Mouse (Mus musculus): ENCODE results near the gene Pold1. TPM values are rescaled to one million over a fixed set of nuclear protein-coding genes. Genes with fewer than 3 reads are reported as not detected.

Gene Pold1
- polyA plus RNA-seq, 1 experiment from 2014 or later: 72.0 TPM

DNA sequence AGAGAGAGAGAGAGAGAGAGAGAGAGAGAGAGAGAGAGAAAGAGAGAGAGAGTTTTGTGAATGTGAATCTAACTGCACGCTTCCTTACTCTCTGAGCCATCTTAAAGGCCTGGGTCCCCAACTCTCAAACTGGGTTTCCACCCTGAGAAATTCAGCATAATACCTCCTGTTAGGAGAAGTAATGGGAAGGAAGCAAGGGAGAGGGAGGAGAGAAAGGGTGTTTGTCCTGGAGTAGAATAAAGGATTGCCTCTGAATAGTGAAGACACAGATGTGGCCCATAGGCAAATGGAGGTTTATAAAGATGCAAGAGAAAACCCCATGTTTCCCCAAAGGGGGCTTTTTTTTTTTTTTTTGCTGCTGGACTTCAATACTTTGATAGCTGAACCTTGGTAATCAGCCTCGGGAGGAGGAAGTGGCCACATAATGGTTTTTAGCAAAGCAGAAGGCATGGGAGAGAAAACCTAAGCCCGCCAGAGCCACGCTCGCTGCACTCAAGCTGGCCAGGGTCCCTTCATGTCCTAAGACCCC is 24.4 kb upstream of the Pold1 start:
- WGBS: 74% methylated on average over 5 of the region's 5 CpGs
- Histone ChIP-seq H3K9ac (no peak overlapping the region), H3K4me3 (replicated peaks) (no peak overlapping the region), H3K36me3 (no peaks in the 10 kb centered on the region), H3K27ac (no peak overlapping the region), H3K4me1 (replicated peaks) (no peaks in the 10 kb centered on the region), H3K9me3 (no peaks in the 10 kb centered on the region), H3K4me2 (replicated peaks) (no peak overlapping the region), H3K27me3 (replicated peaks) (peaks cover 4% of the 10 kb centered on the region; the same call in 1 of the 2 replicates)
- no peak for ATAC-seq

DNA sequence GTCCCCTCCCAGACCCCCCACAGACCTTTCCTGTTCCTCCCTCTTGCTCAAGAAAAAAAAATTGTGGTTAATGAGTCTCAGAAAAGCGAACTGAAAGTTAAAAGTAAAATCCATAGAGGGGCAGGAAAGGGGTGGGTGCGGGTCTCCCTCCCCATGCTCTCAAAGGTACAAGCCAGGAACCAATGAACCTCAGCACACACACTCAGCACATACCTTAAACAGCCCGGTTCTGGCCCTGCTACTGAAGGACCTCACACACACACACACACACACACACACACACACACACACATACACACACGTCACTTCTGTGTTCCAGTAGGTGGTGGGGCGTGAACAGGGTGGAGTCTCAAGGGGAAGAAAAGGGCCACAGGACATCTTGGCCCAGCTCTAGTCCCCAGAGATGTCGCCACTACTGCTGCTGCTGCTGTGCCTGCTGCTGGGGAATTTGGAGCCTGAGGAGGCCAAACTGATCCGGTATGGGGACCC is 23.6 kb upstream of the Pold1 start, which contains the start of gene Napsa:
Napsa (plus strand) TSS at position 168 of the 489 bp plus-strand sequence.
- 38% methylated on average over 7 of the region's 7 CpGs for WGBS
- no peaks in the 10 kb centered on the region for H3K9me3 ChIP-seq
- no peak within 1 kb of the TSS for H3K4me3 ChIP-seq (replicated peaks)
- no peaks in the 10 kb centered on the region for H3K4me1 ChIP-seq (replicated peaks)
- ATAC-seq: no peak
- H3K9ac ChIP-seq: no peak within 1 kb of the TSS
- no peak within 1 kb of the TSS for H3K27ac ChIP-seq
- H3K27me3 ChIP-seq (replicated peaks): peaks cover 4% of the 10 kb centered on the region; the same call in 1 of the 2 replicates
- no peaks in the 10 kb centered on the region for H3K36me3 ChIP-seq
- H3K4me2 ChIP-seq (replicated peaks): no peak within 1 kb of the TSS

DNA sequence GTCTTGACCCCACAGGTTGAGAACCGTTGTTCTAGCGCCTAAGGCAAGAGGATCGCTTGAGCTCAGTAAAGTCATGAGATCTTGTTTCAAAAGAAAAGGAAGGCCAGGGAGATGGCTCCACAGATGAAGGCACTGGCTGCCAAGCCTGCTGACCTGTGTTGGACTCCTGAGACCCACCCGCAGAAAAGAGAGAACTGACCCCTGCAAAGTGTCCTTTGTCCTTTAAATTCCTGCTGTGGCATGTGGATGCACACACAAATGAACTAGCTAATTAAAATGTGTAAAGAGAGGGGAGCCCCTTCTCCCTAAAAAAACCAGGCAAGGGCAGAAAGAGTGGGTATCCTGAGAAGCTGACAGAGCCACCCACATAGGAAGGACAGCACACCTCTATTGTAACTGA is 23.2 kb upstream of the Pold1 start:
- Histone ChIP-seq H3K4me2 (replicated peaks) (no peak overlapping the region), H3K4me1 (replicated peaks) (no peaks in the 10 kb centered on the region), H3K27ac (no peak overlapping the region), H3K9ac (no peak overlapping the region), H3K27me3 (replicated peaks) (peaks cover 4% of the 10 kb centered on the region; the same call in 1 of the 2 replicates), H3K9me3 (no peaks in the 10 kb centered on the region), H3K36me3 (no peaks in the 10 kb centered on the region), H3K4me3 (replicated peaks) (no peak overlapping the region)
- WGBS: 76% methylated on average over 4 of the region's 4 CpGs
- ATAC-seq: no peak

DNA sequence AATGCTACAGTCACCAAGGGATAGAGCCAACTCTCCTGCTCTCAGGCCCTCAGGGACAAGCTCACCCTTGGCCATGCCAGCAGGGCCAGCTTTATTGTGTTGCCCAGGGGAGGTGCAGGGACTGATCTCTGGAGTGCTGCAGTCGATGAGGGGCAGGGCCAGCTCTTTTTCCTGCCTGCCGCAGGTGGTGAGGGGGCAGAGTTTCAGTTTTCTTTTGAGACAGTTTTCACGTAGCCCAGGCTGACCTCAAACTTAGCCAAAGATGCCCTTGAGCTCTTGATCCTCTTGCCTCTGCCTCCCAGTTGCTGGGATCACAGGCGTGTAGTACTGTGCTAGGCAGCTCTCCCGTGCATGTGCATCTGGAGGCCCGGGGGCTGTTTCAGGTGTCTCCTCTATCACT is 22.3 kb upstream of the Pold1 start:
- Histone ChIP-seq H3K4me1 (replicated peaks) (no peaks in the 10 kb centered on the region), H3K36me3 (no peaks in the 10 kb centered on the region), H3K4me3 (replicated peaks) (no peak overlapping the region), H3K9ac (no peak overlapping the region), H3K4me2 (replicated peaks) (no peak overlapping the region), H3K27ac (no peak overlapping the region), H3K27me3 (replicated peaks) (peaks cover 4% of the 10 kb centered on the region; the same call in 1 of the 2 replicates), H3K9me3 (no peaks in the 10 kb centered on the region)
- no peak for ATAC-seq
- 79% methylated on average over 6 of the region's 6 CpGs for WGBS

DNA sequence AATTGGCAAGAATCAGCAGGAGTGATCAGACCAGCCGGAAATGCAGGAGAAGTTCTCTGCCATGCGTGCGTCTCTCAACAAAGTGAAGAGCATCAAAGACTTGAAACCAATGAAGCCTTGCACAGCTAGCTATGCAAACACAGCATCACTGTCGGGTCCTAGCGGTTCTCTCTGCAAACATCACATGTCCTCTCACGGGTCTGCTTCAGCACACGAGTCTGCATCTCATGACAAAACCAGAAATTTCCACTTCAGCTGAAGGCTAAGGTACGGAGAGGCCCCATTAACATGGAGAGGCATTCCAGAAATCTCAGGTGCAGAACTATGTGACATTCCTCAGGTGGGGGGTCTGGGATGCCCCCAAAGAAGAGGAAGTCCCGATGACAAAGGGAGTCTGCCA is 20.2 kb upstream of the Pold1 start:
- H3K27ac ChIP-seq: no peak overlapping the region
- 62% methylated on average over 9 of the region's 9 CpGs for WGBS
- H3K4me3 ChIP-seq (replicated peaks): no peak overlapping the region
- H3K36me3 ChIP-seq: no peaks in the 10 kb centered on the region
- no peaks in the 10 kb centered on the region for H3K4me1 ChIP-seq (replicated peaks)
- H3K4me2 ChIP-seq (replicated peaks): no peak overlapping the region
- no peak overlapping the region for H3K9ac ChIP-seq
- peaks cover 4% of the 10 kb centered on the region; the same call in 1 of the 2 replicates for H3K27me3 ChIP-seq (replicated peaks)
- H3K9me3 ChIP-seq: no peaks in the 10 kb centered on the region
- ATAC-seq: no peak

DNA sequence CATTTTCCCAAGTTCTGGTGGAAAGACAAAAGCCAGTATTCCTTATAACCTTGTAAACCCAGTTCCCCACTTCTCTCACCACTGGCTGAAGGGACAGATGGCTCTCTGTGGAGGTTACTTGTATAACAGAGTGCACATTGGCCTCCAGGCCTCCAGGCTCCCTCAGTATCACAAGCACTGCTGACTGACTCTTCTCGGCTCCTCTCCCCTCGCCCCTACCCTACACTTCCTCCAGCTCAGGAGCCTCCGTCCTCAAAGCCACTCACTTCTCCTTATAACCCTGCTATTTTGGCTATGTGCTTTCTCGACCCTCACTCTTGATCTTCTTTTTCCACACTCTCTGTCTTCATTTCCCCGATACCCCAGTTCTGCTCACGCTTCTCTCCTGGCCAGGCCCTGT is 16.8 kb upstream of the Pold1 start:
- no peak overlapping the region for H3K4me2 ChIP-seq (replicated peaks)
- H3K36me3 ChIP-seq: no peaks in the 10 kb centered on the region
- H3K9me3 ChIP-seq: no peaks in the 10 kb centered on the region
- no peak overlapping the region for H3K9ac ChIP-seq
- peaks cover 7% of the 10 kb centered on the region; the same call in 1 of the 2 replicates for H3K27me3 ChIP-seq (replicated peaks)
- ATAC-seq: no peak
- no peaks in the 10 kb centered on the region for H3K4me1 ChIP-seq (replicated peaks)
- H3K27ac ChIP-seq: no peak overlapping the region
- no peak overlapping the region for H3K4me3 ChIP-seq (replicated peaks)
- WGBS: 67% methylated on average over 6 of the region's 6 CpGs

DNA sequence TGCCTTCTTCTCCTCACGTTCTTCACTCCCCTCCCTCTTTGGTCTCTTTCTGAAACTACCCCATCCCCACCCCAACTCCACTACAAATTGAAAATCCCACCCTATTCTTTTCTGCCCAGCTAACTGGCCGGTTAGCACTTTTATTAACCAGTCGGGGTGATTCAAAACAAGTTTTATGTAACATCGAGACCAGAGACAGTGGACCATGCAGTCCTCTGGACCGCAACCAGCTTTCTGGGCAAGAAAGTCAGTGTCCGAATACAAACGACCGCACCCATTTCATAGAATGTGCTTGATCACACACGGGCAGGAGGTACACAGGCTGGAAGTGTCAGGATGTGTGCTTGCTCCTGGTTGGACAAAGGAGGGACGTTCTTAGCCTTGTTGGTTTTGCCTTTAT is 15.8 kb upstream of the Pold1 start:
- Histone ChIP-seq H3K27ac (no peak overlapping the region), H3K4me1 (replicated peaks) (no peaks in the 10 kb centered on the region), H3K4me3 (replicated peaks) (no peak overlapping the region), H3K36me3 (no peaks in the 10 kb centered on the region), H3K27me3 (replicated peaks) (peaks cover 7% of the 10 kb centered on the region; the same call in 1 of the 2 replicates), H3K9me3 (no peaks in the 10 kb centered on the region), H3K9ac (no peak overlapping the region), H3K4me2 (replicated peaks) (no peak overlapping the region)
- no peak for ATAC-seq
- 84% methylated on average over 10 of the region's 10 CpGs for WGBS

DNA sequence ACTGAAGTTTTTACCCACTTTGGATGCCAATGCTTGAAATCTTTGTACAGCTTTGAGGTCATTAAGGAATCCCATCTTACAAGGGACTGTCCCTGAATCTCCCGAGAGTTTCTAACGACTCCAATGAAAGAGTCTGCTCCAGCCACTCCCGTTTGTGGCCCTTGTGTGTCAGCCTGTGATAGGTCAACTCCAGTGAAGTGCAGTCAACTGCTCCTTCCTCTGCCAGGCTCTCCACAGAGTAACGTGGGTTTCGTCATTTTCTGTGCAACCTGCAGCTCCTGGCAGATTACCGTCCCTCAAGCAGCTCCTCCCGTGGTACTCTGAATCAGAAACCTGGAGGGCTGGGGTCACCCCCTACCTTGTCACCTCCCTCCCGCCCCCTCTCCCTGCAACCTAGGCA is 14.6 kb upstream of the Pold1 start:
- Histone ChIP-seq H3K36me3 (no peaks in the 10 kb centered on the region), H3K4me1 (replicated peaks) (no peaks in the 10 kb centered on the region), H3K27ac (no peak overlapping the region), H3K4me3 (replicated peaks) (no peak overlapping the region), H3K9me3 (no peaks in the 10 kb centered on the region), H3K4me2 (replicated peaks) (no peak overlapping the region), H3K27me3 (replicated peaks) (0 out of 2 replicates have a peak, but pooled peaks cover 3% of the 10 kb centered on the region), H3K9ac (no peak overlapping the region)
- WGBS: 42% methylated on average over 8 of the region's 8 CpGs
- no peak for ATAC-seq

DNA sequence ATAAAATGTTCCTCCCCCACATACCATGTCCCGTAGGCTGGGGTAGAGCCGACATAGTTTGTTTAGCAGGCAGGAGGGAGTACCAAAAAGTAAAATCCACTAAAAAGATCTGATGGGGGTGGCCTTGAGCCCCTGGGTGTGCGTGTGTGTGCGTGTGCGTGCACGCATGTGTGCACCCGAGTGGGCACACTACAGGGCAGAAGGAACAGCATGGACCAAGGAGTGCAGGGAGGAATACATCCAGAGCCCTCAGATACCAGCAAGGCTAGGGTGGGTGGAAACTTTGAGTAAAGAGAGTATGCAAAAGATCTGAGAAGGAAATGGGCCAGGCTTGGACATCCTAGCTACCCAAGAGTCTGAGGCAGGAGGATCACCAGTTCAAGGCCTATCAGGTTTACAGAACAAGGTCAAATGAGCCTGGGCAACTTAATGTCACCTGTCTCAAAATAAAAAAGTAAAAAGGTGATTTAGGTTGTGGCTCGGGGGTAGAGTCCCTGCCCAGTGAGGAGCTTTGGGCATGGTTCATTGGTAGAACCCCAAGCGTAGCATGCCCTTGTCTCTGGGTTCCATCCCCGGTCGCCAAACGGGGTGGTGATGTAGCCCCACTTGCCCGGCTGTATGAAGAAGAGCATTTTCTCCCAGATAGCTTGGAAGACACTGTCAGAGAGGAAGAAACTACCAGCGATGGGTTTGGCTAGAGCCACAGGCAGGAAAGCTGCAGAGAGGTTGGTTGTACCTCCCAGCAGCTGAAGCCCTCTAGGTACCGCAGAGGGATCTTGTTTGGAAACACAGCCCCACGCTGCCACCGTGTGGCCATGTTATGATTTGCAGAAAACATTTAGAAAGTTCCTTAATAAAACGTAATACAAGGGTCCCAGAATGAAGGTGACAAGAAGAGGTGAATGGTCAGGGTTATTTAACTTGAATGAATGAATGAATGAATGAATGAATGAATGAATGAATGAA is 12.1 kb upstream of the Pold1 start:
- no peaks in the 10 kb centered on the region for H3K36me3 ChIP-seq
- H3K9ac ChIP-seq: no peak overlapping the region
- 54% methylated on average over 18 of the region's 18 CpGs for WGBS
- 0 out of 2 replicates have a peak, but pooled peaks cover 3% of the 10 kb centered on the region for H3K27me3 ChIP-seq (replicated peaks)
- ATAC-seq: 0 out of 2 replicates have a peak, but pooled peaks have one; percentile 22
- no peak overlapping the region for H3K4me3 ChIP-seq (replicated peaks)
- H3K9me3 ChIP-seq: no peaks in the 10 kb centered on the region
- H3K4me2 ChIP-seq (replicated peaks): no peak overlapping the region
- H3K4me1 ChIP-seq (replicated peaks): no peaks in the 10 kb centered on the region
- H3K27ac ChIP-seq: no peak overlapping the region

DNA sequence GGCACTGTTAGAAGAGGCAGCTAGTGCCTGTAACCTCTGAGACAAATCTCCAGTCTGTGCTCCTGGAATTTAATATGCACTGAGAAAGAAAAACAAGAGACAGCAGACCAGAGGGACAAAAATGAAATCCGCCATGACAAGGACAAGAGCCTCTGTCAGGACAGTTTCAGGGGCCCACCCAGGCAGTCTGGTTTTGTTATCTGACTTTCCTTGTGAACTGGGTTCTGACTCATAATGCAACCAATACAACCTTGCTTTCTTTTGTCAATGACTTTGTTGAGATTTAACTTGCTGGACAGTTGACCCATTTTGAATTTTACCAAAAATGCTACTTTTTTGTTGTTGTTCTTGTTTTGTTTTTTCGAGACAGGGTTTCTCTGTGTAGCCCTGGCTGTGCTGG is 9.0 kb upstream of the Pold1 start:
- no peak for ATAC-seq

DNA sequence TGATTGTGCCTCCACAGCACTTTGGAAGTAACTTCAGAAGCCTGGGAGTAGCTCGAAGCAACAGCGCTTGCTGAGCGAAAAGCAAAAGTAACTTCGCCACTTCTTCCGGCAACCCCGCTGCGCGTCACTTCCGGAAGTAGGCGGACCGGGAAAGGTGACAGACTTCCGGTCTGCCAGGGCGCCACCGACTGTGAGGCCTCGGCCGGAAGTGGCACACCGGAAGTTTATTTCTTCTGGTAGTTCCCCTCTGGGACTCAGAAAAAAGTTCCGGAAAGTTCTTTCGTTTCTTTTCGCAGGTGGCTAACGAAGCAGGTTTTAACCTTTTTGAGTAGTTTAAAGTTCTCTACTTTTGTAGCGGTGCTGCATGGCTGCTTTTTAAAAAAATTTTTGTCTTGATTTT is 5.2 kb upstream of the Pold1 start, which contains the start of gene Nr1h2:
Nr1h2 (minus strand) TSS at position 126 of the 400 bp plus-strand sequence.
- H3K4me1 ChIP-seq (replicated peaks): peaks cover 9% of the 10 kb centered on the region
- H3K27me3 ChIP-seq (replicated peaks): no peaks in the 10 kb centered on the region
- ATAC-seq: peak; percentile 88
- H3K4me3 ChIP-seq (replicated peaks): peak within 1 kb of the TSS; percentile 99
- H3K36me3 ChIP-seq: peaks cover 23% of the 10 kb centered on the region
- no peaks in the 10 kb centered on the region for H3K9me3 ChIP-seq
- peak within 1 kb of the TSS; percentile 99 for H3K27ac ChIP-seq
- H3K4me2 ChIP-seq (replicated peaks): peak within 1 kb of the TSS; percentile 60
- under 1% methylated on average over 22 of the region's 22 CpGs for WGBS
- peak within 1 kb of the TSS; percentile 80 for H3K9ac ChIP-seq

More for the DNA sequence above, 9.0 kb upstream of the Pold1 start:
- Histone ChIP-seq H3K27ac (no peak overlapping the region), H3K27me3 (replicated peaks) (0 out of 2 replicates have a peak, but pooled peaks cover 3% of the 10 kb centered on the region), H3K9ac (no peak overlapping the region), H3K4me3 (replicated peaks) (no peak overlapping the region), H3K4me1 (replicated peaks) (peaks cover 6% of the 10 kb centered on the region), H3K4me2 (replicated peaks) (no peak overlapping the region), H3K9me3 (no peaks in the 10 kb centered on the region), H3K36me3 (no peaks in the 10 kb centered on the region)
- WGBS: 69% methylated on average over 2 of the region's 2 CpGs

DNA sequence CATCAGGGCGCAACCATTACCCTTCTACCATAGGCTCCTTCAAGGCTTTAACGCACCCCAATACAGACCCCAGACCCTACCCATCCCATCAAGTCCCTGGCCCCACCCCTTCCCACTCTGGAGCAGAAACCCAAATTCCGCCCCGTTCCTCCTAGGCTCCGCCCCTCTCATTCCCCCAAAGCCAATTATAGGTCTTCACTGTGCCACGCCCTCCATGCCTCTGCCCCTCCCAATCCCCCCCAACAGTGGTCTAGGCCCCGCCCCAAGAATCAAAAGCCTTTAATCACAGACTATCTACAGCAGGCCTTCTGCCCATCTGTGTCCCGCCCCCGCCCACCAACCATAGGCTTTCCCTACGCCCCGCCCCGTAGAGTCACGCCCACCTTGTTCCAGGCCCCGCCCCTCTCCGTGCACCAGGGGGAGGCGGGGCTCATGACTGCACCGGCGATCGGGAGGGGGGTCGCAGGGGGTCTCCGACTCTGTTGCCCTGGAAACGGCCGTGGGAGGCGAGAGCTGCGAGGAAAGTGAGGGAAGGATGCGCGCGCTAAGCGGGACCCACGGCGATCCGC is 4.6 kb upstream of the Pold1 start:
- peak overlapping the region; percentile 99 for H3K4me3 ChIP-seq (replicated peaks)
- H3K27me3 ChIP-seq (replicated peaks): no peaks in the 10 kb centered on the region
- peak; percentile 81 for ATAC-seq
- H3K36me3 ChIP-seq: peaks cover 23% of the 10 kb centered on the region
- WGBS: under 1% methylated on average over 32 of the region's 32 CpGs
- peak overlapping the region; percentile 80 for H3K9ac ChIP-seq
- H3K4me1 ChIP-seq (replicated peaks): peaks cover 9% of the 10 kb centered on the region
- H3K27ac ChIP-seq: peak overlapping the region; percentile 99
- no peaks in the 10 kb centered on the region for H3K9me3 ChIP-seq
- peak overlapping the region; percentile 60 for H3K4me2 ChIP-seq (replicated peaks)
